ENCODE assay signal across 8 mouse cellular contexts in genomic region chr2:151747847-151748705, GRCm38 (mm10). TPM values are rescaled to one million over a fixed set of nuclear protein-coding genes. Genes with fewer than 3 reads are reported as not detected.
DNase-seq lines count a peak whose midpoint lies in the region; ATAC-seq and TF ChIP-seq lines count a peak whose summit lies in the region.

No protein-coding gene starts in this region.

- H3K27me3 ChIP-seq in midbrain, embryonic 15.5 days (replicated peaks), result peaks cover 10% of the 10 kb centered on the region; the same call in 1 of the 2 replicates
- no peaks in the 10 kb centered on the region for H3K27me3 ChIP-seq in spleen, adult 2 months (ENCODE audit: control insufficient read depth, insufficient read depth, low read length)

- H3K4me2 ChIP-seq in midbrain, embryonic 15.5 days, result peak overlapping the region; percentile 17; the same call in 1 of the 2 replicates

- H3K9ac ChIP-seq in midbrain, embryonic 15.5 days, result no peak overlapping the region; the same call in 1 of the 2 replicates

- intact Hi-C loops in heart, postnatal 25 days (cut with DNase I), result loop anchor here (1.0 to 10.0 kb wide), 3 partner anchors 118 to 227 kb away; partner anchors contain the start of gene Sdcbp2
- intact Hi-C loops in left cerebral cortex, postnatal 4 days (cut with DNase I), result loop anchor here (10.0 kb wide), 1 partner anchor 247 kb away; the partner anchor contains the start of gene Slc52a3

- ATAC-seq in midbrain, embryonic 15.5 days (replicated peaks), result peak; percentile 88

- H3K4me3 ChIP-seq in midbrain, embryonic 15.5 days, result peak overlapping the region; percentile 4; the same call in 1 of the 2 replicates
- no peak overlapping the region for H3K4me3 ChIP-seq in spleen, adult 2 months (ENCODE audit: extremely low read depth, insufficient read depth, insufficient read length)

- no peaks in the 10 kb centered on the region for H3K9me3 ChIP-seq in midbrain, embryonic 15.5 days

- WGBS in midbrain, embryonic 15.5 days, result 27% methylated on average over 19 of the region's 19 CpGs
- WGBS in spleen, adult 2 months, result 44% methylated on average over 19 of the region's 19 CpGs

- DNase-seq in heart, adult 18-20 months, result peak; percentile 38 to 80
- no peak for DNase-seq in heart, postnatal 25 days (ENCODE audit: low spot score)
- DNase-seq in cerebellum, postnatal 14 days, result peak; percentile 86 to 89
- DNase-seq in frontal cortex, postnatal 14 days (ENCODE audit: low spot score in 2 of 2), result peak; percentile 49 to 73
- DNase-seq in kidney, adult 18-20 months, result peak; percentile 71
- peak; percentile 82 for DNase-seq in left cerebral cortex, postnatal 4 days
- peak in 1 of 2 experiments; percentile 50 for DNase-seq in spleen, adult 2 months (ENCODE audit: low read depth in 1 of 2, low spot score in 2 of 2)

- no peak overlapping the region for H3K27ac ChIP-seq in midbrain, embryonic 15.5 days
- H3K27ac ChIP-seq in spleen, adult 2 months (ENCODE audit: insufficient read depth, low read length), result no peak overlapping the region

- peak; percentile 52; the same call in 1 of the 2 replicates for TF ChIP-seq CTCF in spleen, adult 2 months (IDR thresholded peaks at IDR 0.05; ENCODE audit: extremely low read depth, insufficient read depth, insufficient read length, insufficient replicate concordance)

- H3K4me1 ChIP-seq in midbrain, embryonic 15.5 days, result peaks cover 2% of the 10 kb centered on the region; the same call in 1 of the 2 replicates
- no peaks in the 10 kb centered on the region for H3K4me1 ChIP-seq in spleen, adult 2 months (ENCODE audit: control insufficient read depth, insufficient read depth, insufficient read length)

- no peaks in the 10 kb centered on the region for H3K36me3 ChIP-seq in midbrain, embryonic 15.5 days (replicated peaks)
- no peaks in the 10 kb centered on the region for H3K36me3 ChIP-seq in spleen, adult 2 months (ENCODE audit: control insufficient read depth, insufficient read depth, low read length)

- no peak for TF ChIP-seq POLR2A in spleen, adult 2 months (IDR thresholded peaks at IDR 0.05; ENCODE audit: low read depth, low read length)

RNA-seq across cellular contexts. Expression of gene Psmf1, which starts 4.1 kb away (rescaled TPM):
- total RNA-seq in heart, adult 18-20 months (2021), result 10 to 100 TPM; 21.1 to 26.3 TPM
- 10 to 100 TPM; 23.0 to 24.0 TPM for total RNA-seq in heart, postnatal 25 days (2021)
- total RNA-seq in left cerebral cortex, postnatal 4 days (2021), result 10 to 100 TPM; 45.1 to 47.8 TPM
- 61.6 and 66.6 TPM in 2 replicates for polyA plus RNA-seq in midbrain, embryonic 15.5 days (2015; fragmentation: Nextera tagmentation; extraction: Ambion mirVana)
- polyA plus RNA-seq in spleen, adult 2 months (2012; rRNA removed), result 39.5 and 43.2 TPM in 2 replicates

RNA-seq across cellular contexts. Expression of gene Tmem74b, which starts 46.3 kb away (rescaled TPM):
- 1 to 10 TPM; 6.5 to 7.2 TPM for total RNA-seq in heart, adult 18-20 months (2021)
- 1 to 10 TPM; 5.3 to 5.7 TPM for total RNA-seq in heart, postnatal 25 days (2021)
- 10 to 100 TPM; 29.3 to 30.3 TPM for total RNA-seq in left cerebral cortex, postnatal 4 days (2021)
- polyA plus RNA-seq in midbrain, embryonic 15.5 days (2015; fragmentation: Nextera tagmentation; extraction: Ambion mirVana), result 29.9 and 32.3 TPM in 2 replicates
- 0.06 and 0.11 TPM in 2 replicates for polyA plus RNA-seq in spleen, adult 2 months (2012; rRNA removed)
